Mouse (Mus musculus) hindbrain, embryonic 12.5 days (tissue): ENCODE results near the gene Commd6. TPM values are rescaled to one million over a fixed set of nuclear protein-coding genes. Genes with fewer than 3 reads are reported as not detected.

ENCODE experiments used
- ATAC-seq: fragments of 200-750 bp; cut with Nextera tagmentation; 2 replicates; pipeline ENCODE4 v1.8.0; 2017; ENCODE audit warnings: moderate TSS enrichment; ENCODE audit not compliant: low FRiP score
- H3K27ac ChIP-seq: fragments of 300-500 bp; sonication (generic); 2 replicates; pipeline ENCODE4 v1.5.1; 2016; ENCODE audit warnings: mild to moderate bottlenecking
- H3K27me3 ChIP-seq: fragments of 300-500 bp; sonication (generic); 2 replicates; pipeline ENCODE4 v1.6.1; 2016; ENCODE audit warnings: mild to moderate bottlenecking
- H3K36me3 ChIP-seq: fragments of 300-500 bp; sonication (generic); 2 replicates; pipeline ENCODE4 v1.6.1; 2016; ENCODE audit warnings: mild to moderate bottlenecking
- H3K4me1 ChIP-seq: fragments of 300-500 bp; sonication (generic); 2 replicates; pipeline ENCODE4 v1.6.1; 2016
- H3K4me2 ChIP-seq: fragments of 300-500 bp; sonication (generic); replicated peaks from 2 replicates; pipeline ENCODE4 v1.6.1; 2016; ENCODE audit warnings: mild to moderate bottlenecking
- H3K4me3 ChIP-seq: fragments of 300-500 bp; sonication (generic); 2 replicates; pipeline ENCODE4 v1.5.1; 2016; ENCODE audit warnings: mild to moderate bottlenecking
- H3K9ac ChIP-seq: fragments of 300-500 bp; sonication (generic); 2 replicates; pipeline ENCODE4 v1.6.1; 2016; ENCODE audit warnings: mild to moderate bottlenecking, moderate library complexity
- H3K9me3 ChIP-seq: fragments of 300-500 bp; sonication (generic); replicated peaks from 2 replicates; pipeline ENCODE4 v1.6.1; 2016; ENCODE audit warnings: mild to moderate bottlenecking
- WGBS: fragments of 180-500 bp; shearing (Covaris S2); methylation state at CpG from one replicate; pipeline ENCODE4 v1.1.7; 2016; 5-methylcytosine and 5-hydroxymethylcytosine counted together
- polyA plus RNA-seq: library from polyadenylated mRNA; unstranded; fragments of >200 nt; fragmentation: Nextera tagmentation; extraction: Ambion mirVana; gene quantifications from 2 replicates; pipeline ENCODE4 v1.2.1, GENCODE M21; 2016

Commd6 gene
- polyA plus RNA-seq, 1 experiment from 2014 or later, result 100 TPM

DNA sequence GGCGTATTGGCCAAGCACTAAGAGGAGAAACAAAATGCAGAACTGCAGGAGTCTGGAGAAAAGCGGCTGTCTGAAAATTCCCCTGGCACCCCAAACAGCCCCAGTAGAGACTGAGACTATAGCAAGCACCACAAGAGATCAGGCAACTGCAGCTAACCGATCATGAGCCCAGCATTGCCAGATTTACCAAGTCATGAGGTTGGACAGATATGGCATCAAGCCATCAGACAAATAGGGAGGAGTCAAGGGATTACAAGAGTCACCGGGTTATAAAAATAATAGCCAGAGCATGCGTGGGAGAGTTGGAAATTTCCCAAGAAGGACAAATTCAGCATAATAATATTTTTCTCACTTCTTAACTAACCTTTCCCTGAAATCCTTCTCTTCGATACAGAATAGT lies 12.1 kb upstream of the Commd6 start:
- H3K4me2 ChIP-seq, result no peak overlapping the region
- 96% methylated on average over 6 of the region's 6 CpGs for WGBS

DNA sequence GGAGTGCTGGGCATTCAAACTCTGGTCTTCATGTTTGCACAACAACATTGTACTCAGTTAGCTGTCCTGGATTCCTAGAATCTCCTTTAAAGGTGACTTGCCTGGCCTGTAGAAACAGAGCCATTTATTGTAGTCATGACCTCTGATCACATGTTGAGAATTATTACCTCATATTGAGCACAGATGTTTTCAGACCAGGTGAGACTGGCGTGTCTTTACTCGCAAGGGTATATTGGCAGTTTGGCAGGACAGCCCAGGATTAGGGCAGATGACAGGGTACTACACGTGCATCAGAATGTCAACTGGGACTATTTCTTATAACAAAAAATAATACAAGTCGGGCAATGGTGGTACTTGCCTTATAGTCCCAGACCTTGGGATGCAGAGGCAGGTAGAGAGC lies 10.1 kb upstream of the Commd6 start:
- Histone ChIP-seq H3K4me2 (no peak overlapping the region), H3K36me3 (no peaks in the 10 kb centered on the region), H3K27ac (no peak overlapping the region), H3K27me3 (no peaks in the 10 kb centered on the region), H3K9me3 (no peaks in the 10 kb centered on the region), H3K4me3 (no peak overlapping the region), H3K9ac (no peak overlapping the region), H3K4me1 (peaks cover 6% of the 10 kb centered on the region; the same call in 1 of the 2 replicates)
- ATAC-seq, result no peak
- WGBS, result 84% methylated on average over 4 of the region's 4 CpGs

More for the DNA sequence above, 12.1 kb upstream of the Commd6 start:
- H3K4me3 ChIP-seq, result no peak overlapping the region
- no peaks in the 10 kb centered on the region for H3K9me3 ChIP-seq
- H3K36me3 ChIP-seq, result no peaks in the 10 kb centered on the region
- no peak overlapping the region for H3K9ac ChIP-seq
- H3K27me3 ChIP-seq, result no peaks in the 10 kb centered on the region
- no peak overlapping the region for H3K27ac ChIP-seq
- no peak for ATAC-seq
- peaks cover 9% of the 10 kb centered on the region; the same call in 1 of the 2 replicates for H3K4me1 ChIP-seq

DNA sequence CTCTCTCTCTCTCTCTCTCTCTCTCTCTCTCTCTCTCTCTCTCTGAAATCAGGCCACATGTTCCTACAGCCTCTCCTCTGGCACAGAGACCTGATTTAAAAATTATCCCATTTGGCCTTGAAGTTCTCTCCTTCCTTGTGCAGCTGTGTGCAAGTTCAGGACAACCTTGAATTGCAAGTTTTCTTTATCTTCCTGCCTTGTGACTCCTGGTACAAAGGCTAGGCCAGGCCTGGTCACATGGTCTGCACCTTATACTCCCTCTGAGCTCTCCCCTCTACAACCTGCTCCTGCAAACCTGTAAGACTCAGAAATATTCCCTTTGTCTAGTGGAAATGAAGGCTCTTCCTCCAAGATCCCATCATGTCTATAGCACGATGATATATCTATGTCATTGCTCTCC lies 4.5 kb upstream of the Commd6 start:
- no peak for ATAC-seq
- 90% methylated on average over 1 of the region's 1 CpGs for WGBS
- no peak overlapping the region for H3K4me2 ChIP-seq
- H3K27ac ChIP-seq, result no peak overlapping the region
- H3K27me3 ChIP-seq, result 0 out of 2 replicates have a peak, but pooled peaks cover 4% of the 10 kb centered on the region
- no peaks in the 10 kb centered on the region for H3K9me3 ChIP-seq
- no peak overlapping the region for H3K4me3 ChIP-seq
- no peaks in the 10 kb centered on the region for H3K4me1 ChIP-seq
- no peaks in the 10 kb centered on the region for H3K36me3 ChIP-seq
- no peak overlapping the region for H3K9ac ChIP-seq

DNA sequence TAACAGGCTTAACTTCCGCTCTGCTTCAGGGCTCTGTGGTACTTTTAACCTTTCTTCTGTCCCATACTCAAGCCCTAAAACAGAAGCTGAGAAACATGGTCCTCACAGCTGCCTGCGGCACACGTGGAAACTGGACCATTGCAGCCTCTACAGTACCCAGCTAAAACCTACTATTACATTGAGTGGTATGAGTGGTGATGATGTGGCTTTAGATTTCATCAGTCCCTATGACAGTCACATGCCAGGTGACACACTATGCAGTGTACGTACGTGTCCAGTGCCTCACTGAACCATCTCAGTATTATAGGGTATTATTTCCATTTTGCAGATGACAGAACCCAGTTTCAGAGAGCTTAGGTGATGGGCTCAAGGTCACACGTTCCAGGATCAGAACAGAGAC lies 3.1 kb downstream of the Commd6 start:
- no peak overlapping the region for H3K4me3 ChIP-seq
- peaks cover 18% of the 10 kb centered on the region for H3K36me3 ChIP-seq
- no peaks in the 10 kb centered on the region for H3K9me3 ChIP-seq
- no peak overlapping the region for H3K9ac ChIP-seq
- no peak for ATAC-seq
- H3K27me3 ChIP-seq, result no peaks in the 10 kb centered on the region
- WGBS, result 93% methylated on average over 6 of the region's 6 CpGs
- H3K4me1 ChIP-seq, result peaks cover 9% of the 10 kb centered on the region
- H3K4me2 ChIP-seq, result no peak overlapping the region
- H3K27ac ChIP-seq, result no peak overlapping the region

DNA sequence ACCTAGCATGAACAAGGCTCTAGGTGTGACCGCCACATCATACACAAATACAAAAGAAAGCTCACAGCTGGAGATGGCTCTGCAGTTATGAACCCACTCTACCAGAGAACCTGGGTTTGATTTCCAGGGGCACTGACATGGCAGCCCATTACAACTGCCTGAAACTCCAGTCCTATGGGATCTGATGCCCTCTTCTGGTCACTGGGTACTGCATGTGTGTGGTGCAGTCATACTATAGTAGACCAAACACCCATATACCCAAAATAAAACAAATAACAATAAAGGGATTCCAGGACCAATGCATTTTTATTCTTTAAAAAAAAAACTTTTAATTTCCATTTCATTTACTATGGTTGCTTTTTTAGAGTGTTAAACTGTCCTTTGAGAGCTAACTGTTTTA lies 4.7 kb downstream of the Commd6 start:
- Histone ChIP-seq H3K36me3 (peaks cover 25% of the 10 kb centered on the region), H3K4me2 (no peak overlapping the region), H3K27ac (no peak overlapping the region), H3K4me1 (peaks cover 9% of the 10 kb centered on the region), H3K27me3 (no peaks in the 10 kb centered on the region), H3K9ac (no peak overlapping the region), H3K9me3 (no peaks in the 10 kb centered on the region), H3K4me3 (no peak overlapping the region)
- ATAC-seq, result no peak
- 93% methylated on average over 1 of the region's 1 CpGs for WGBS

DNA sequence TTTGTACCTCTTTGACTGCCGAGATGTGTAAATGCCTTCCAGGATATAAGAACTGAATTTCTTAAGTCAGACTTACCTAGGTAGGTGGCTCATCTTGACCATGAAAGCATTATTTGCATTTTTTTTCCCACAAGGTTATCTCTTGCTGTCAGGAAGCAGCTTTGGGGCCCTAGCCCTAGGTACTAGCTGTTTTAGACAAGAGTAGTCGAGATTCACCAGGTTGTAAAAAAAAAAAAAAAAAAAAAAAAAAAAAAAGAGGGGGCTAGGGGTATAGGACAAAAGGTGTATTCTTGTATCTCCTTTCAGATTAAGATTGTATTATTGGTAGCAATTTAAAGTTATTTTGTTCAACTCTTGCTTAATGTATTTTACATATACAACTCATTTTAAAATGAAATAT lies 9.9 kb downstream of the Commd6 start:
- 89% methylated on average over 2 of the region's 2 CpGs for WGBS
- no peak overlapping the region for H3K27ac ChIP-seq
- H3K4me3 ChIP-seq, result no peak overlapping the region
- no peak for ATAC-seq
- peaks cover 23% of the 10 kb centered on the region for H3K36me3 ChIP-seq
- no peaks in the 10 kb centered on the region for H3K4me1 ChIP-seq
- H3K9ac ChIP-seq, result no peak overlapping the region
- no peaks in the 10 kb centered on the region for H3K9me3 ChIP-seq
- no peak overlapping the region for H3K4me2 ChIP-seq
- no peaks in the 10 kb centered on the region for H3K27me3 ChIP-seq

DNA sequence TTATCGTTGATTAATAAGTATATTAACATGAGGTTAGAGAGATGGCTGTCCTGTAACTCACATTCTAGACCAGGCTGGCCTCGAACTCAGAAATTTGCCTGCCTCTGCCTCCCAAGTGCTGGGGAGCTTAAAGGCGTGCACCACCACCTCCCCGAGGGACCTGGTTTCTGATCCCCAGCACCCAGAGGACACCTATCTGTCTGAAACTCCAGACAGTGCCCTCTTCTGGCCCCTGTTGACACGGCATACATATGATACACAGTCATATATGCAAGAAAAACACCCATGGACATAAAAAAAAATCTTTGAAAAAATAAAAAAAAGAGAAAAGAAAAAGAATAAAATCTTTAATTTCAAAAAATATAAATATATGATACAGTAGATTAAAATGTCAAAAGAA lies 22.8 kb downstream of the Commd6 start:
- Histone ChIP-seq H3K36me3 (no peaks in the 10 kb centered on the region), H3K27me3 (no peaks in the 10 kb centered on the region), H3K4me2 (no peak overlapping the region), H3K9me3 (no peaks in the 10 kb centered on the region), H3K9ac (no peak overlapping the region), H3K27ac (no peak overlapping the region), H3K4me1 (no peaks in the 10 kb centered on the region), H3K4me3 (no peak overlapping the region)
- WGBS, result 94% methylated on average over 5 of the region's 5 CpGs
- no peak for ATAC-seq

DNA sequence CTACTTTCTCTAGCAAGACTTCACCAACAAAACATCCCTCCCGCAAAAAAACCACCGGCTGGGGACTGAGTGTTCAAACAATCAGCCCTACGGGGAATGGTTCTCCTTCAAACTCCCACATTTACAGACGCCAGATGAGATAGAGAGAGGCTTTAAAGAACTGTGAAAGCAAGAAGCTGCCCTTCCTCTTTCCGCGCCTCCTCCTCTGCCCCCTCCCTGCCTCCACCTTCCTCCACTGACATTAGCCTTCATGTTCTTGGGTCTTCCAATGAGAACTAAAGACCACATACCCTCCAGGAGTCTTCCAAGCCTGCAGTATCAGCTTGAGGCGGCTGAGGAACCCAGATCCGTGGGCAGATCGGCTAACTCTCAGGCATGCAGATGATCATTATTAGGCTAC lies 24.3 kb downstream of the Commd6 start:
- Histone ChIP-seq H3K4me1 (no peaks in the 10 kb centered on the region), H3K4me3 (no peak overlapping the region), H3K4me2 (no peak overlapping the region), H3K36me3 (no peaks in the 10 kb centered on the region), H3K9ac (no peak overlapping the region), H3K27me3 (no peaks in the 10 kb centered on the region), H3K27ac (no peak overlapping the region), H3K9me3 (no peaks in the 10 kb centered on the region)
- ATAC-seq, result no peak
- WGBS, result 79% methylated on average over 9 of the region's 9 CpGs

DNA sequence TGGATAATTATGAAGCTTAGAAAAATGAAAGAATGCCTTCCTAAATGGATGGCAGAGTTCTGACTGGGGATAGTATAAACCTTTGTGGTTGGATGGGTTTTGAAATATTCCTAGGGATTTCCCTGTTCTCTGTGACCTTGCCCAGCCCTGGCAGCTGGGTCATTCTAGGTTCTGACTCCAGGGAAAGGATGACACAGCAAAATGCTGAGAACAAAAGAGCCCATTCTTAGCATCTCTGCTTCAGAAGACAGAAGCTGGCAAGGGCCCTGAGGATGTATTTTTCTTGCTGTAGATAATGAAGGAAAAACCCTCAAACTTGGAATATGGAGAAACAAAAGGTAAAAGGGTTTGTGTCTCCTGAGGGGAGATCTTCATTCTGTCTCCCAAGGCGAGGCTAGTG lies 27.3 kb downstream of the Commd6 start:
- ATAC-seq, result no peak
- H3K4me2 ChIP-seq, result no peak overlapping the region
- H3K36me3 ChIP-seq, result no peaks in the 10 kb centered on the region
- H3K27ac ChIP-seq, result no peak overlapping the region
- H3K9ac ChIP-seq, result no peak overlapping the region
- H3K9me3 ChIP-seq, result no peaks in the 10 kb centered on the region
- WGBS, result 65% methylated on average over 1 of the region's 1 CpGs
- no peaks in the 10 kb centered on the region for H3K27me3 ChIP-seq
- no peak overlapping the region for H3K4me3 ChIP-seq
- no peaks in the 10 kb centered on the region; the same call in 1 of the 2 replicates for H3K4me1 ChIP-seq

DNA sequence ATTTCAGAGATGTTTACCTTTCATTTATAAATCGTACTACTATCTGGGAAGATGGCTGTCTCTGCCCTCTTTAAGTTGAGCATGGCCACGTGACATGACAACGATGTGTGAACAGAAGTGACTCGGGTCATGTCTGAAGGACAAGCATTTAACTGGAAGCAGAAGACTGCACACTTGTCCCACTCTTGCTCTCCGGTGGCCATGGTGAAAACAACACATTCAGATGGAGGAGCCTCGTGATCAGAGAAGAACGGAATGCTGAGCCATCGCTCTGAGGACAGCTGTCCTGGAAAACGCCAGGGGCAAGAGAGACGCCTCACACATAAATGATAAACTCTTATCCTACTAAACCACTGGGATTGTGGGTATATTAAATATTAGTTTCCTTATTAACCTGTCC lies 29.8 kb downstream of the Commd6 start:
- H3K4me3 ChIP-seq, result no peak overlapping the region
- WGBS, result 89% methylated on average over 10 of the region's 10 CpGs
- peaks cover 14% of the 10 kb centered on the region for H3K27me3 ChIP-seq
- no peak overlapping the region for H3K4me2 ChIP-seq
- H3K4me1 ChIP-seq, result peaks cover 7% of the 10 kb centered on the region
- ATAC-seq, result no peak
- no peak overlapping the region for H3K27ac ChIP-seq
- no peaks in the 10 kb centered on the region for H3K9me3 ChIP-seq
- H3K9ac ChIP-seq, result no peak overlapping the region
- no peaks in the 10 kb centered on the region for H3K36me3 ChIP-seq

DNA sequence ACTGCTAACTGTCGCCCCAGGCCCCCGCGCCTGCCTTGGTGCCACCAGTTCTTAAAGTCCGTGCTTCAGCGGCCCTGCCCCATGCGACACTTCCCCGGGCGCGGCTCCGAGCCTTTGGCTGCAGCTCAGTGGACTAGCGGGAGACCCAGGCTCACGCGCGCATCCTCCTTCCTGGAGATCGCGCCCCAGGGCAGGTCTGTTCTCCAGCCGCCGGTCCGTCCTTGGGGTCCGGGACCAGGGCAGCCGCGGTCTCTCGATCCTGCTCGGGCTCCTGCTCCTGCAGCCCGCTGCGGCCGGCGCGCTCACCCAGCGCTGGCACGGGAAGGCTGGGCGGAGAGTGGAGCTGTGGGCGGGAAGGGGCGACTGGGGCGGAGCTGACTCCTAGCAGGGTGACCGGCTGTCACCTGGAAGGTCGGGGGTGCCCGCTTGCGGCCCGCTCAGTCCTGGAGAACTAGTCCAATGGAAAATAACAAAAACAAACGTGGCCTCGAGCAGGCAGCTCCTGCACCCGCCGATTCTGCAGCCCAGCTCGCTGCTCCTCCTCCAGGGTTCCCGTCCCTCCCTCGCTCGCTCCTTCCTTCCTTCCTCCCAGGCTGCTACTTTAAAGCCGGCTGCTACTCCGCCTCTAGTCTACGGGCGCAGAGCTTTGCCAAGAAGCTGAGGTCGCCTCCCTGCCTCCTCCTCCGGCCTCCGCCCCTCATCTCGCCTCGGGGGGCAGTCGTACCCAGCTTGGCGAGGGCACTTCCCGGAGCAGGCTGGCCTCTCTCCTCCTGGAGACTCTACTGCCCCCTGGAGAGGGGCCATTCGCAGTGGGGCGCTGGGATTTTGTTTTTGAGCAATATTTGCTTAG lies 31.7 kb downstream of the Commd6 start, which contains the start of gene Tbc1d4:
Gene Tbc1d4, minus strand, starts transcription at position 673 of the 850 bp plus-strand sequence.
- Histone ChIP-seq H3K4me2 (peak within 1 kb of the TSS; percentile 92), H3K4me3 (peak within 1 kb of the TSS; percentile 77), H3K9ac (peak within 1 kb of the TSS; percentile 74), H3K27me3 (peaks cover 14% of the 10 kb centered on the region), H3K36me3 (no peaks in the 10 kb centered on the region), H3K4me1 (peaks cover 7% of the 10 kb centered on the region), H3K9me3 (no peaks in the 10 kb centered on the region), H3K27ac (peak within 1 kb of the TSS; percentile 48; the same call in 1 of the 2 replicates)
- ATAC-seq, result peak; percentile 90
- under 1% methylated on average over 61 of the region's 62 CpGs for WGBS

DNA sequence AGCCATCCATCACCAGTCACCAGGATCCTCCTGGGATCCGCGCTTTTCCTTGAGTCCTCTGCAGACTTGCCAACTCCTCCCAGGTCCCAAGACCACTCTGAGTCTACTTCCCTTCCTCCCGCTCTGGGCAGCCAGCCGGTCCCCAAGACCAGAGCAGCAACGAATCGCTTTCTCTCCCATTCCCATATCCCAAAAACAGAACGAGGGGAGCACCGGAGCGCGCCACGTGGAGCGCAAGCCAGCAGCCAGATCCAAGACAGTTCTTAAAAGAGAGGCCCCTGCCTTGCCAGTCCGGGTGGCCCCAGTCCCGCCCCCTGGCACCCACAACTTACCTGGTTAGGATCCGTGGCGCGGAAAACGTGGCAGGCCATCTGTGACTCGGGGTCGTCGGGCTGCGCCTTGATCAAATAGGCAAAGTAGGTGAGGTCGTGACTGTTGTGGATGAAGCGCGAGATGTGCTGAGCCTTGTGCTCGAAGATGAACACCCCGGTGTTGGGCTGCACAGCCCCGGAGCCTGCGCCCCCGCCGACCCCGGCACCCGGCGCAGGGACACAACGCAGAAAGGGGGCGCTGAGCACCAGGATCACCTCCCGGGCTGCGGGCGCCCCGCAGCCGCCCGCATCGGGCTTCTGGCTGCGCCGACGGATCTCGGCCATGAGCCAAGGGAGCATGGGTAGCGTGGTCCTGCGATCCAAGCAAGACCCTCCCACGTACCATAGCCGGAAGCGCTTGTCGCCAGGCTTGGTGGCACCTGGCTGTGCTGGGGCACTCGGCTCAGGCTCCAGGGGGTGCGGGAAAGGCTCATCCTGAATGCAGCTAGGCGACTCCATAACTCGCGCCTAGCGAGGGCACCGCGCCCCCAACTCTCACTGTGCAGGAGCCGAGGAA lies 32.6 kb downstream of the Commd6 start:
- Histone ChIP-seq H3K4me2 (peak overlapping the region; percentile 92), H3K27ac (0 out of 2 replicates have a peak overlapping the region, but pooled peaks have one; percentile 48), H3K4me3 (peak overlapping the region; percentile 77), H3K9me3 (no peaks in the 10 kb centered on the region), H3K27me3 (peaks cover 14% of the 10 kb centered on the region), H3K4me1 (peaks cover 10% of the 10 kb centered on the region), H3K9ac (peak overlapping the region; percentile 74), H3K36me3 (no peaks in the 10 kb centered on the region)
- WGBS, result under 1% methylated on average over 60 of the region's 62 CpGs
- peak; percentile 59 for ATAC-seq
